Mouse (Mus musculus) myocyte (in vitro differentiated cells): ENCODE measurements around the gene Nav3.

Experiments
- E2F4 ChIP-seq: IDR thresholded peaks from one replicate; pipeline ENCODE4 v1.6.1; 2011; ENCODE audit warnings: mild to moderate bottlenecking, control low read depth, moderate library complexity; ENCODE audit not compliant: insufficient read depth
- MAX ChIP-seq: IDR thresholded peaks from one replicate; pipeline ENCODE4 v1.6.1; 2011; ENCODE audit warnings: low read depth, mild to moderate bottlenecking, control low read depth
- MYOD1 ChIP-seq, 3 experiments: IDR thresholded peaks; one replicate each; pipeline ENCODE4 v1.6.1; 2011; ENCODE audit warnings: control low read depth in 2 of 3, low read depth in 2 of 3, mild to moderate bottlenecking in 2 of 3, moderate library complexity in 1 of 3; ENCODE audit not compliant: insufficient read length in 2 of 3, control insufficient read depth in 1 of 3
- POLR2A ChIP-seq: IDR thresholded peaks from one replicate; pipeline ENCODE4 v1.6.1; 2011; ENCODE audit warnings: low read depth, mild to moderate bottlenecking, control low read depth, moderate library complexity; ENCODE audit not compliant: insufficient read length
- POLR2AphosphoS2 ChIP-seq: IDR thresholded peaks from one replicate; pipeline ENCODE4 v1.6.1; 2011; ENCODE audit warnings: low read depth, control low read depth; ENCODE audit not compliant: insufficient read length
- TCF12 ChIP-seq: IDR thresholded peaks from one replicate; pipeline ENCODE4 v1.6.1; 2011; ENCODE audit warnings: mild to moderate bottlenecking, control low read depth; ENCODE audit not compliant: poor library complexity, insufficient read depth, severe bottlenecking
- TCF3 ChIP-seq: IDR thresholded peaks from one replicate; pipeline ENCODE4 v1.6.1; 2011; ENCODE audit warnings: low read depth, control low read depth; ENCODE audit not compliant: insufficient read length
- USF1 ChIP-seq: IDR thresholded peaks from one replicate; pipeline ENCODE4 v1.6.1; 2011; ENCODE audit warnings: low read depth, mild to moderate bottlenecking, control low read depth, moderate library complexity

DNA sequence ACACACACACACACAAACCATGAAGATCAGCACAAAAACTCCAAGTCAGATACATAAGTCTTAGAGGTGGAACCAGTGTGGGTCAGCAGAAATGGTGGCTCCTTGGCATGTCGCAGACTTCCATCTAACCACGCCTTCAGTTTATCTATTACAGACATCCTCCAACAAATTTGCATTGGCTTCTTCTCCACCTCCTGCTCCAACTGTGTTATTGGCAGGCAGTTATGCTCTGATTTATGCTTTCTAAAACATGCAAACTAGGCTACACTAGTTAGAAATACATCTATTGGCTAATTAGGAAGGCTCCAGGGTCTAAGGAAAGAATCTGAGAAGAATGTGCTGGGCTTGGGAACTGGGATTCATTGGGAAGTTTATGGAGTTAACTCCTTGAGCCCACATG, 75.2 kb downstream of the Nav3 start:
- no peak for TF ChIP-seq USF1
- no peak for TF ChIP-seq POLR2A
- TF ChIP-seq E2F4: no peak
- TF ChIP-seq POLR2AphosphoS2: no peak
- no peak for TF ChIP-seq TCF12
- no peak for TF ChIP-seq MAX
- TF ChIP-seq MYOD1 (IDR thresholded peaks at IDR 0.05; ENCODE audit: control insufficient read depth in 1 of 3, insufficient read length in 2 of 3, low read depth in 2 of 3): no peak
- no peak for TF ChIP-seq TCF3
